Mouse (Mus musculus): ENCODE data around the gene Npr3.

The Npr3 gene

DNA sequence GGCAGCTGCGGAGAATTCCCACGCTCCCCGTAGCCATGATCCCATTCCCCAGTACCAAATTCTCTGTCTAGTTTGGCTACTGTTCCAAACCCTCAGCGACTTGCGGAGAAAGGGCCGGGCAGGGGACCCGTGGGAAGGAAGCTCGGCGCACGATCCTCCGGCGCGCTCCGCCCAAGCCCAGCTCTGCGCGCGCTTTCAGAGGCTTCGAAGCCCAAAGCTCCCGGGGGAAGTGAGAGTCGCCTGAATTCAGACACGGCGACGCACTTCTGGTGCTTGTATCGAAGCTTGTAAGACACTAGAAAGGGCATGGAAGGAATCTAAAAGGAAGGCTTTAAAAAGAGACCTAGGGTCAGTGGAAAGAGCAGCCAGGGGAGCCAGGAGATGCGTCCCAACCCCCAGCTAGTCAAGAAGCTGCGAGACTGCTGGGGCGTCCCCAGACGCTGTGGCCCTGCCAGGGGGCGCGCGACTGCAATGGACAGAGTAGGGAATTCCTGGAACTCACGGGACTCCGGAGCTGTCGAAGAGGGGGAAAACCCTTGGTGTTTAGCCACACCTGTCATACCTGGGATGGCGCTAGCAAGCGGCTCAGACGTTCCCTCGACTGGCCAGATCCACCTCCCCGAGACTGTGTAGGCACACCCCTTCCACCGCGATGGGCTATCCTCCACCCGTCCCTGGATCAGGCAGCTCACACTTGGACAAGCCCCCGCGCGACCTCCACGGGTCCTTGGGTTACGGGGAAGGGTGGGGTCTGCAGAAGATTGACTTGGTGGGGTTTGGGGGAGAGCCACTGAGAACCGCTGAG is 2.8 kb downstream of the Npr3 start:
- DNase-seq (ENCODE audit: low read depth, low spot score): no peak

DNA sequence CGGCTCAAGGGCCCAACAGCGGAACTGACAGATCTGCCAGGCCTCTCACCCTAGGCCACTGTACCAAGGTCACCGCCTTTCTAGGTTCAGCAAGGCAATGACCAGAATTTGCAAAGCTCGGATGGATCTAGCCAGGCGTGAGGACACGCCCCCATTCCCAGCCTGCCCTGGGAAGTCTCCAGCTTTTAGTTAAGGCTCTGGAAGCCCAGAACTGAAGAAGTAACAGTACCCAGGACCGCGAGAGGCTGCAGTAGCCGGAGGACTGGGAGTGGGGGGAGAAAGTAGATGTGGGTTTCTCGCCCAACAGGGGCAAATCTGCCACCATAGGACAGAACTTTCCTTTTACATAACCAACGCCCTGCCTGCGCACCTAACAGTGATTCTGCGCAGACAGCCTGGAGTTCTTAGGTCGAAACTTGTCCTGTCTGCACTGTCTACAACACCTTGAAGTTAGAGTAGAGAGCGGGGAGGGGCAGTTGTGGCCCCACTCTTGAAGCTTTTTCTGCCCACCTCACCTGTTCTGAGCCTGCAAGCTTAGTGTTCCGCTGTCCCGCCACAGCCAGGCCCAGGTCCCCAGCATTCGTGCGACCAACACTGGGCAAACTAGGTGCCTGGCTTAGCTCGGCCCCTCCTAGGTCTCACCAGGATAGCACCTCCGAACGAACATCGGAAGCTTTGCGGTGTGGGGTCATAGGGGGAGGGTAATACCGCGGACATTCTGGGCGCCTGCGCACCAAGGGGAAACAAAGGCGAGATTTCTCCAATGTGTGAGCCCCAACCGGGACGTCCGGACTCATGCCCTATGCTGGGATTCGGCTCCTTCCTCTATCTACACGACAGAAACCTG is 3.7 kb downstream of the Npr3 start:
- DNase-seq (ENCODE audit: low read depth, low spot score): no peak

More for the DNA sequence above, 2.8 kb downstream of the Npr3 start:
- Histone ChIP-seq H3K27me3 (ENCODE audit: control insufficient read depth, insufficient read depth, low read length, poor library complexity, severe bottlenecking) (no peaks in the 10 kb centered on the region), H3K36me3 (ENCODE audit: control insufficient read depth, insufficient read depth, low read length, poor library complexity, severe bottlenecking) (no peaks in the 10 kb centered on the region)

DNA sequence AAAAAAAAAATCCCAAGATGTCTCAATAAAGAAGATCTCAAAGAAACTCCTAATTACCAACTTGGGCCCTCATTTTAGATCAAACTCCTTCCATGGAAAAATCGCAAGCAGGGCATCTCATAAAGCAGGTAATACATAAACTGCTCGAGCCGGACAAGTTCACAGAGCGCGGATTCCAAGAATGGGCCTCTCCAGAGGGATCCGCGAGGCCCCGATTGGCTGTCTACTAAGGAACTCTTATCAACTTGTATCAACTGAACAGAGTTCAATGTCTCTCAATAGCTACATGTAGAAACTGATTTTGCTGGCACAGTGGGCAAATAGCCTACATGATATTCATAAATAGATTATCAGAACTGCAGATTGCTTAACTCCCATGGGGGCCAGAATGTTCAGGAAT is 9.5 kb downstream of the Npr3 start:
- H3K27me3 ChIP-seq (ENCODE audit: control insufficient read depth, insufficient read depth, low read length, poor library complexity, severe bottlenecking): no peaks in the 10 kb centered on the region
- H3K36me3 ChIP-seq (ENCODE audit: control insufficient read depth, insufficient read depth, low read length, poor library complexity, severe bottlenecking): no peaks in the 10 kb centered on the region
- DNase-seq (ENCODE audit: low read depth, low spot score): no peak

More for the DNA sequence above, 3.7 kb downstream of the Npr3 start:
- no peaks in the 10 kb centered on the region for H3K27me3 ChIP-seq (ENCODE audit: control insufficient read depth, insufficient read depth, low read length, poor library complexity, severe bottlenecking)
- H3K36me3 ChIP-seq (ENCODE audit: control insufficient read depth, insufficient read depth, low read length, poor library complexity, severe bottlenecking): no peaks in the 10 kb centered on the region

DNA sequence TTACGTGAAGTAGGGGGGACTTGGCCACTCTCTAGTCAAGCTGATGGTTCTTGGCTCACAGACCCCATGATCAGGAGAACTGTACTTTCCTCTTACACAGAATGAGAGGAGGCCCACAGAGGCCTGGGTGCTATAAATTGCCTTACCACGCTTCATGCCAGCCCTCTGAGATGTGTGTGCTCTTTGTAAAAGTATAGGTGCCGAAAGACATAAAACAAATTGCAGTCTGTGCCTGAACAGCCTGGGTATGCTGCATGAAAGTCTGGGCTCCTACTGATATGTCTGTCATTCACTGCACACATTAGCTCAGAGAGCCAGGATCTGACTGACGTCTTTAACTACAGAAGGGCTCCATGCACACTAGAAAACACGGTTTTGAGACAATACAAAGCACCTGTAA is 9.9 kb downstream of the Npr3 start:
- H3K27me3 ChIP-seq (ENCODE audit: control insufficient read depth, insufficient read depth, low read length, poor library complexity, severe bottlenecking): no peaks in the 10 kb centered on the region
- H3K36me3 ChIP-seq (ENCODE audit: control insufficient read depth, insufficient read depth, low read length, poor library complexity, severe bottlenecking): no peaks in the 10 kb centered on the region
- no peak for DNase-seq (ENCODE audit: low read depth, low spot score)

DNA sequence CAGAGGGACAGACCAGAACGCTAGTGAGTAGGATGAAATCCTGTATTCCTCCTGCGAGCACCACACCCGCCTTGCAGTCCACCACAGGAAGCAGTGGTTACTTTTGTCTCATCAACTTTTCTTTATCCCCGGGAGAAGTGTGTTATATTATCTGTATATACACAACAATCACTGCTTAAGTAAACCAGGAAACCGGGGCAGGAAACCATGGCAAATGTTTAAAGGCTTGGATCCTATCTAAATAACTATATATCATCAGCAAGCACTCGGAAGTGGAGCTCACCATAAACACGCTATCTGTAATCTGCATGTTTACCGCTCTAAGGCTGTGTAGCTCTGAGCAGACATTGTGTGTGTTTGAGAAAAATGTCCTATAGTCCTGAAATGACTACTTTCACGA is 13.1 kb downstream of the Npr3 start:
- DNase-seq (ENCODE audit: low read depth, low spot score): no peak
- no peaks in the 10 kb centered on the region for H3K27me3 ChIP-seq (ENCODE audit: control insufficient read depth, insufficient read depth, low read length, poor library complexity, severe bottlenecking)
- no peaks in the 10 kb centered on the region for H3K36me3 ChIP-seq (ENCODE audit: control insufficient read depth, insufficient read depth, low read length, poor library complexity, severe bottlenecking)

DNA sequence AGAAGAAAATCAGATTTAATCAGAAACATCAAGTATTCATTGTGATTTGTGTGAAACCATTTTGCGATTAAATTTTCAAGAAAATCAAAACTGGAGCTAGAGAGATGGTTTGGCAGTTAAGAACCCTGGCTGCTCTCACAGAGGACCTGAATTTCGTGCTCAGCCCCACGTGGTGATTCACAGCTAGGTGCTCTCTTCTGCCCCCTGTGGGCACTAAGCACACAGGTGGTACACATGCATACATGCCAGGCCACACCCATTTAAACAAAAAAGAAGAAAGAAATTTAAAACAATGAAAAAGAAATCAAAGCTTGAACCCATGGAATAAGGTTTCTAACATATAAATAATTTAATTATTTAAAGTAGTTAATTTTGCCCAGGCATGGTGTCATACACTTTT is 15.7 kb downstream of the Npr3 start:
- no peaks in the 10 kb centered on the region for H3K36me3 ChIP-seq (ENCODE audit: control insufficient read depth, insufficient read depth, low read length, poor library complexity, severe bottlenecking)
- no peak for DNase-seq (ENCODE audit: low read depth, low spot score)
- H3K27me3 ChIP-seq (ENCODE audit: control insufficient read depth, insufficient read depth, low read length, poor library complexity, severe bottlenecking): no peaks in the 10 kb centered on the region

DNA sequence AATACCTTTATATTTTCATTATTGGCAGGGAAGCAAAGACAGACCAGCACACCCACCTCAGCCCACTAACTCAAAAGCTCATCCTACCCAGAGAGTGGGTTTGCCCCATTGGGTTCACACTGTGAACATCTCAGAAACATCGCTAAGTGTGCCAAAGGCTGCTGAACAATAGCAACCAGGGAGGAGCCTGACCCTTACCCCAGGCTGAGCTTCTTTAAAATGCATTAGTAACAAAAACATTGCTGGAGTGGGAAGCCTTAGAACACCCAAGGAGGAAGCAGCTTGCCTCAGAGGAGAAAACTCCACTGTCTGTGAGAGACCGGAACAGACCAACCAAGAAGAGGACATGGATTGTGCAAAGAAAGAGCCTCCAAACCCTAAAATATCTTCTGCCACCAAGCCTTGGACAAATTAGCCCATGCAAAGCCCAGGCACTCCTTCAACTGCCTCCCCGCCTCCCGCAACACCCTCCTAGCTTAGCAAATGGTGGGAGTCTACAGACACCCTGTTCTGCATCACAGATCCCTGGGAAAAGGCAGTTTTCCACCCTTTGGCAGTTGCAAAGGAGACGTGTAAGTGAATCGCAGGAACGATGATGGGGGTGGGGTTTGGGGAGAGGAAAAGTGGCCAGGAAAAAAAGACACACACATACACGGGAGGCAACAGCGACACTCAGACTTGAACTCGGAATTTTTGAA is 24.4 kb downstream of the Npr3 start:
- Histone ChIP-seq H3K36me3 (ENCODE audit: control insufficient read depth, insufficient read depth, low read length, poor library complexity, severe bottlenecking) (no peaks in the 10 kb centered on the region), H3K27me3 (ENCODE audit: control insufficient read depth, insufficient read depth, low read length, poor library complexity, severe bottlenecking) (no peaks in the 10 kb centered on the region)
- no peak for DNase-seq (ENCODE audit: low read depth, low spot score)

DNA sequence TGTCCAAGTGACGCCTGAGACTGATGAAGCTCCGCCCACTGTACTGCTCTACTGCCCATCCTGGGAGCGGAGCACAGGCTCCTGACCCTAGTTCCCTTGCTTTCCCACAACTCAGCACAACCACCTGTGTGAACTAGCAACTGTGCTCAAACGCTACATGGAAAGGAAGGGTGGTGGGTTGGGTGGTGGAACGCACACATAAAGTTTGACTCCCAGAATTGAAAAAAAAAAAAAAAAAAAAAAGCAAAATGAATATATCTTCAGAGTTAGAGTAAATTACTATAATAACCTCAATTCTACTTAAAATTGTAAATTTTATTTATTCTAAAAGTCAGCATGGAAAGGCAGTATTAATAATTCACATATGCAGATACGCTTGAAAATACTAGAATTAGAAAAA is 25.3 kb downstream of the Npr3 start:
- Histone ChIP-seq H3K36me3 (ENCODE audit: control insufficient read depth, insufficient read depth, low read length, poor library complexity, severe bottlenecking) (no peaks in the 10 kb centered on the region), H3K27me3 (ENCODE audit: control insufficient read depth, insufficient read depth, low read length, poor library complexity, severe bottlenecking) (no peaks in the 10 kb centered on the region)
- DNase-seq (ENCODE audit: low read depth, low spot score): no peak

DNA sequence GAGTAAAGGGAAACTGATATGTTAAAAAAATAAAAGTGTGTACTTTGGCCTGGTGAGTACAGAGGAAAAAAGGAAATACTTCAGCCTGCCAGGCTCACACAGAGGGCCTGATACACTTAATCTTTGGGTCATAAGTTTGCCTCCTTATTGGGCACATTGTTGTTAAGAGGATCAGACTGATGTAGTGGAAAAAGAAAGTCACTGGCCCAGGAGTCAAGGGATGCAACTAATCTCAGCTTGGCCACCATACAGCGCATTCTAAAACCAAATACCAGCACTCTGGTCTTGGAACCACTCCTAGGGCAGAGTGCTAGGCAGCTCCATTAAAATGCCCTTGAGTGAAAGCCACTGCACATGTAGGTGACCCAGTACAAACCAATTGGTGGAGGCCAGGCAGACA is 28.8 kb downstream of the Npr3 start:
- Histone ChIP-seq H3K27me3 (ENCODE audit: control insufficient read depth, insufficient read depth, low read length, poor library complexity, severe bottlenecking) (no peaks in the 10 kb centered on the region), H3K36me3 (ENCODE audit: control insufficient read depth, insufficient read depth, low read length, poor library complexity, severe bottlenecking) (no peaks in the 10 kb centered on the region)
- no peak for DNase-seq (ENCODE audit: low read depth, low spot score)

DNA sequence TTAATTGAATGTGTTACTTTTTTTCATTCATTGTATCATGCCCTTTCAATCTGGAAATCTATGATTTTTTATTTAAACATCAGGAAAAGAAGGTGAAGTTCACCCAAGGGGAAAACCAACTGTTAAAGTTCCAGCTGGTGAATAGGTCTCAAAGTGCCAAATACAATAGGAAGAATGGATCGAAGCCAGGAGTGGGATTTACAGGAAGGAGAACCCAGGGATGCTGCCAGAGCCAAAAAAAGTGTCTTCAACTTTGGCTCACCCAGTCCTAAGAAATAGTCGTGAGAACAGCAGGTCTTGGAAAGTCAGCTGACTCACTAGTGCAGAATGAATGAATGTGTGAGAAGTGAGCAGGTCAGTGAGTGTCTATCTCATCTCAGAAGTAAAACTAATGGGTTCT is 29.8 kb downstream of the Npr3 start:
- no peak for DNase-seq (ENCODE audit: low read depth, low spot score)
- Histone ChIP-seq H3K36me3 (ENCODE audit: control insufficient read depth, insufficient read depth, low read length, poor library complexity, severe bottlenecking) (no peaks in the 10 kb centered on the region), H3K27me3 (ENCODE audit: control insufficient read depth, insufficient read depth, low read length, poor library complexity, severe bottlenecking) (no peaks in the 10 kb centered on the region)

DNA sequence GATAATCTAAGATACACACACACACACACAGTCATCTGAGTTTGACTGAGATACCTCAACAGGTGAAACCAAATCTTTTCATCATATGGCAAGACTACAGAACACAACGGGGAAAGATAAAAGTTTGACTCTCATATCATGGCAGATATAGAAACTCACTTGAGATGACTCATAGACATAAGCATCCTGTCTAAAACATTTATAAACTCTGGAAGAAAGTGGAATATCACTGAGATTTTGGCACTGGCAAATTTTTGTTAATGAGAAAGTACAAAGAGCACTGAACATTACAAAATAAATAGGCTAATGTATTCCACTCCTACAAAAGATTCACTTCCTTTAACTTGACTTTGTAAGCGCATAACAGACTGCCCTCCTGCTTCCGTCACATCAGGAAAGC is 40.2 kb downstream of the Npr3 start:
- Histone ChIP-seq H3K36me3 (ENCODE audit: control insufficient read depth, insufficient read depth, low read length, poor library complexity, severe bottlenecking) (no peaks in the 10 kb centered on the region), H3K27me3 (ENCODE audit: control insufficient read depth, insufficient read depth, low read length, poor library complexity, severe bottlenecking) (no peaks in the 10 kb centered on the region; the same call in 1 of the 2 replicates)
- DNase-seq (ENCODE audit: low read depth, low spot score): no peak

DNA sequence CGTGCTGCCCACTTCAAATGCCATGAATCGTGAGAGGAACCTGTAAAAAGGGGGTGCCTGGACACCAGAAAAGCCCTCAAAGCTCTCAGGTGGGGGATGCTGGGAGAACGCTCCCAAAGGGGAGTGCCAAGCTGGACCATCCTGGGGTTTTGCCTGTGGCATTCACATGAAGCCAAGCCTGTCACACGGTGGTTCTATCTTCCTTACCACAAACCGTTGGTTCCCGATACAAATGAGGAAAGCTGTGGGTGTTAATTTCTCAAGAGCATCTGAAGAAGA is 43.6 kb downstream of the Npr3 start:
- Histone ChIP-seq H3K36me3 (ENCODE audit: control insufficient read depth, insufficient read depth, low read length, poor library complexity, severe bottlenecking) (no peaks in the 10 kb centered on the region), H3K27me3 (ENCODE audit: control insufficient read depth, insufficient read depth, low read length, poor library complexity, severe bottlenecking) (no peaks in the 10 kb centered on the region; the same call in 1 of the 2 replicates)
- no peak for DNase-seq (ENCODE audit: low read depth, low spot score)

DNA sequence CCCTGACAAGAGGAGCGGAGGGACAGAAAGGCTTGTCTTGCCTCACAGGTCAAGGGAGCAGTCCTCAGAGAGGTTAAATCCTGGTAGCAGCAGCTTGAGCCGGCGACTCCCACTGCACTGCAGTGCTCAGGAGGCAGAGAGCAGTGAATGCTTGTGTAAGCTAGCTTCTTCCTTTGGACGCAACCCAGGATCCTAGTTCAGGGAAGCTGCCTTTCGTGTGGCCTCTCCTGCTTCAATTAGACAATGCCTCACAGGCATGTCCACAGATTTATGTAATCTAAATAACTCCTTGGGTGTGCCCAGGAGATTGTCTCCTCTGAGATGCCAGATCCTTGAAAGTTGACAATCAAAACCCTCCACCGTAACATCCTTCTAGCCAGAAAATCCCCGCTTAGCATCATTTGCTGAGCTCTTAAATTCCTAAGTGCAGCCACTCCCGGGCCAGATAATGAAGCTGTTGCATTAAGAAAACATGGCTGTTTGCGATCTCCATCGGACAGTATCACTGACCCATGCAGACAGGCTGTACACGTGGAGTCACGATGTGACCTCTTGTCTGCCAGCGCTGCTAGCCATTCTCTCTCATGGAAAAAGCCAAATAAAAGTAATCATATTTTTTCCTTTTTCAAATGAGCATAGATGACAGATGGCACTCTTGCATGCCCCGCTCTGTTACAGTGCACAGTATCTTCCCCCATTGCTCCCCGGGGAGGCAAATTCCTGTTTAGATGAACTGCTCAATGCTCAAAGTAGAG is 44.1 kb downstream of the Npr3 start:
- no peak for DNase-seq (ENCODE audit: low read depth, low spot score)

DNA sequence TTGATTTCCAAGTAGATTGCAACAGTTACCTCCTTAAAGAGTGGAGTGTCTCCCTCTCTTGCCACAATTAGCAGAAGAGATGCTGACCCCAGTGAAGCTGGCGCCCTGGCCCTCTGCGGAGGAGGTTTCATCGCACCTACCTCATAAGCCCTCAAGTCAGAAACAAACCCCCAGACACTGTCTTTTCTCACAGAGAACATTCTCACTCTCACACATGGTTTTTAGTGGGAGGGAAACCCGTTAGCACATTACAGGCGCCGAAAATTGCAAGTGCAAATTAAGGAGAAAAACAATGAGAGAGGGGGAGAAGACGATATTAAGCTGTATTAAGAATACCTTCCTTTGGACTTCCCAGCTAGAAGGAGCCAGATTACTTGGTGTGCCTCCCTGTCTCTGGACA is 44.8 kb downstream of the Npr3 start:
- no peak for DNase-seq (ENCODE audit: low read depth, low spot score)
- H3K27me3 ChIP-seq (ENCODE audit: control insufficient read depth, insufficient read depth, low read length, poor library complexity, severe bottlenecking): no peaks in the 10 kb centered on the region; the same call in 1 of the 2 replicates
- no peaks in the 10 kb centered on the region for H3K36me3 ChIP-seq (ENCODE audit: control insufficient read depth, insufficient read depth, low read length, poor library complexity, severe bottlenecking)

More for the DNA sequence above, 44.1 kb downstream of the Npr3 start:
- no peaks in the 10 kb centered on the region; the same call in 1 of the 2 replicates for H3K27me3 ChIP-seq (ENCODE audit: control insufficient read depth, insufficient read depth, low read length, poor library complexity, severe bottlenecking)
- H3K36me3 ChIP-seq (ENCODE audit: control insufficient read depth, insufficient read depth, low read length, poor library complexity, severe bottlenecking): no peaks in the 10 kb centered on the region
